Mouse (Mus musculus): Measurements from ENCODE around the gene Utrn.

DNA sequence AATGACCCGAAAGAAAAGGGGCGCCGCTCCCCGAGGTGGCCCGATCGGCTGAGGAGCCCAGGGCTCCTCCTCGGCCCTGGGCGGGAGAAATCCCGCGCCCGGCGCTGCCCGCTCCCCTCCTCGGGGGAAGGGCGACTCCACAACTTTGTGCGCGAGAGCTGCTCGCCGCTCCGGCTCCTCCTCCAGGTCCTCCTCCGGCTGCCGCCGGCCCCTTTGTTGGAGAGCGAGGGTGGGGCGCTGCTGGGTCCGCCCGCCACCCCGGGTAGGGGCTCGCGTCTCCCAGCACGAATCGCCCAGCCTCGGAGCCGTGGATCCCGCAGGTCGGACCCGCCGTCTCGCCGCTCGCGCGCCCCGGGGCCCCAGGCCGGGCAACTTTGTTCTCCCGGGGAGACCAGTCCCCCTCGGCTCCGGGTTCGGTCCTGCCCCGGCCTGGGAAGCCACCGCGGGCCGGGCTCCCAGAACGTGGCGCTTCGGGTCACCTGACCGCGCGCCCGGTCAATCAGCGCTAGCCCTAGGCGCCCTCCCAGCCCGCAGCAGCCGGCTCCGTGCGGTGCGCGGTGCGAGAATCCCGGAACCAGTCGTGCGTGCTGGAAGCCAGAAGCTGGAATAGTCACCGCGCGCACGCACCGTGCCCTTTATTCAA, at the start of gene Utrn:
- TF ChIP-seq POLR2A (IDR thresholded peaks at IDR 0.05; ENCODE audit: insufficient read depth, low read length) (peak; percentile 18), CTCF (IDR thresholded peaks at IDR 0.05; ENCODE audit: low read depth, low read length) (no peak)

Data from ES-Bruce4 (cell line).